Mouse (Mus musculus) hindbrain, embryonic 16.5 days (tissue): ENCODE measurements around the gene Dgat2l6. TPM values are rescaled to one million over a fixed set of nuclear protein-coding genes. Genes with fewer than 3 reads are reported as not detected.

Experiments used
- ATAC-seq: fragments of 200-750 bp; cut with Nextera tagmentation; 2 replicates; pipeline ENCODE4 v1.8.0; 2017; ENCODE audit warnings: moderate TSS enrichment, moderate library complexity
- H3K27ac ChIP-seq: fragments of 300-500 bp; sonication (generic); 2 replicates; pipeline ENCODE4 v1.5.1; 2014; ENCODE audit warnings: low read depth, mild to moderate bottlenecking, control low read depth, low read length, moderate library complexity
- H3K27me3 ChIP-seq: fragments of 300-500 bp; sonication (generic); replicated peaks from 2 replicates; pipeline ENCODE4 v1.6.1; 2014; ENCODE audit warnings: low read length; ENCODE audit not compliant: control insufficient read depth, insufficient read depth
- H3K36me3 ChIP-seq: fragments of 300-500 bp; sonication (generic); 2 replicates; pipeline ENCODE4 v1.6.1; 2014; ENCODE audit warnings: mild to moderate bottlenecking, low read length, moderate library complexity, mixed read lengths; ENCODE audit not compliant: control insufficient read depth, insufficient read depth
- H3K4me1 ChIP-seq: fragments of 300-500 bp; sonication (generic); 2 replicates; pipeline ENCODE4 v1.6.1; 2014; ENCODE audit warnings: low read depth, low read length; ENCODE audit not compliant: control insufficient read depth, insufficient read depth
- H3K4me2 ChIP-seq: fragments of 300-500 bp; sonication (generic); 2 replicates; pipeline ENCODE4 v1.6.1; 2014; ENCODE audit warnings: mild to moderate bottlenecking, low read length, control low read depth, moderate library complexity
- H3K4me3 ChIP-seq: fragments of 300-500 bp; sonication (generic); 2 replicates; pipeline ENCODE4 v1.5.1; 2014; ENCODE audit warnings: mild to moderate bottlenecking, low read length, control low read depth, moderate library complexity
- H3K9ac ChIP-seq: fragments of 300-500 bp; sonication (generic); 2 replicates; pipeline ENCODE4 v1.6.1; 2014; ENCODE audit warnings: low read depth, mild to moderate bottlenecking, control low read depth, low read length, moderate library complexity
- H3K9me3 ChIP-seq: fragments of 300-500 bp; sonication (generic); 2 replicates; pipeline ENCODE4 v1.6.1; 2014; ENCODE audit warnings: mild to moderate bottlenecking, low read length, moderate library complexity; ENCODE audit not compliant: control insufficient read depth
- WGBS: fragments of 180-500 bp; shearing (Covaris S2); extraction: QIAGEN DNeasy Blood & Tissue Kit; methylation state at CpG from one replicate; pipeline ENCODE4 v1.1.7; 2014; 5-methylcytosine and 5-hydroxymethylcytosine counted together
- polyA plus RNA-seq: library from polyadenylated mRNA; unstranded; fragments of >200 nt; fragmentation: Nextera tagmentation; extraction: Ambion mirVana; gene quantifications from 2 replicates; pipeline ENCODE4 v1.2.1, GENCODE M21; 2015

Dgat2l6 gene
- polyA plus RNA-seq, 1 experiment from 2014 or later, result 0.04 TPM

DNA sequence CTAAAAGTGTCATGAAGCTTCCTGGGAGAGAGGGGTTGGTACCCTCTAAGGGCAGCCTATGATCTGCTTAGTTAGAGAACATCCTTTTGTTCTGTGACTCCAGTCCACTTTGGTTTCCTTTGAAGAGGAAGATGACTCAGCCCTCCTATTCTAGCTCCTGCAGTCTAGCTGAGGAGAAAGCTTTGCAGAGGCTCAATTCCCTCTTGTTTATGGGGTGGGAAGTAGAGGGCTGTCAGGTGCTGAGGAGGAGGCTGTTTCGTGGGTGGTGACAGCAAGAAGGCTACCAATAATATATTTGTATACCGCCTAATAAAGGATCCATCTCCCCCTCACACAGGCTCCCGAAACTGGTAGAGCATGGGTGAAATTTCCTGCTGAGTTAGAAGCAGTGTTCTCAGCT, 8.0 kb upstream of the Dgat2l6 start:
- H3K9me3 ChIP-seq, result no peaks in the 10 kb centered on the region
- H3K4me3 ChIP-seq, result no peak overlapping the region
- H3K36me3 ChIP-seq, result no peaks in the 10 kb centered on the region
- WGBS, result 75% methylated on average over 3 of the region's 3 CpGs
- no peak overlapping the region for H3K4me2 ChIP-seq
- no peak overlapping the region for H3K9ac ChIP-seq
- no peak for ATAC-seq
- H3K27ac ChIP-seq, result no peak overlapping the region
- peaks cover 4% of the 10 kb centered on the region; the same call in 1 of the 2 replicates for H3K27me3 ChIP-seq
- no peaks in the 10 kb centered on the region for H3K4me1 ChIP-seq

- Histone ChIP-seq H3K4me2 (no peak overlapping the region), H3K9me3 (no peaks in the 10 kb centered on the region), H3K27me3 (peaks cover 4% of the 10 kb centered on the region; the same call in 1 of the 2 replicates), H3K27ac (no peak overlapping the region), H3K4me3 (no peak overlapping the region), H3K4me1 (no peaks in the 10 kb centered on the region), H3K9ac (no peak overlapping the region), H3K36me3 (no peaks in the 10 kb centered on the region)
- no peak for ATAC-seq
- 87% methylated on average over 6 of the region's 6 CpGs for WGBS
Measured at GRCm38 (mm10) chrX:100517626-100518025, 7.0 kb upstream of the Dgat2l6 start.

DNA sequence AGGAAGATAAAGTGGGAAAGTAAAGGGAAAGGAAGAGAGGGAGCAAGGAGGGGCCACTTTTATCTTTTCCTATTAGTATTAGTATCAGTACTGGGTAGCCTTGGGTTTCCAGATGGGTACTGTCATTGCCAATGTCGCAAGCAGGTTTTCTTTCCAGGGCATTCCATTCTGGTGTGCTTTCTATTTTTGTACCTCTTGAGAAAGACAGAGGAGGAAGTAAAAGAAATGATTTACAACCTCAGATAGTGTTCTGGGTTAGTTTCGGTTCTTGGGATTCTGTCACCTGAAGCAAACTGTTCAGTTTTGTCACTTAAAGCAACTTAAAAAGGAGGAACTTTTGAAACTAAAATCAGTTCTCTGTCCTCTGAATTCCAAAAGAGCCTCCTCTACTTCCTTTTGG, 6.1 kb upstream of the Dgat2l6 start:
- no peak for ATAC-seq
- H3K36me3 ChIP-seq, result no peaks in the 10 kb centered on the region
- no peaks in the 10 kb centered on the region for H3K4me1 ChIP-seq
- peaks cover 4% of the 10 kb centered on the region; the same call in 1 of the 2 replicates for H3K27me3 ChIP-seq
- no peak overlapping the region for H3K4me2 ChIP-seq
- H3K9me3 ChIP-seq, result no peaks in the 10 kb centered on the region
- no peak overlapping the region for H3K9ac ChIP-seq
- 92% methylated on average over 2 of the region's 2 CpGs for WGBS
- no peak overlapping the region for H3K4me3 ChIP-seq
- no peak overlapping the region for H3K27ac ChIP-seq

DNA sequence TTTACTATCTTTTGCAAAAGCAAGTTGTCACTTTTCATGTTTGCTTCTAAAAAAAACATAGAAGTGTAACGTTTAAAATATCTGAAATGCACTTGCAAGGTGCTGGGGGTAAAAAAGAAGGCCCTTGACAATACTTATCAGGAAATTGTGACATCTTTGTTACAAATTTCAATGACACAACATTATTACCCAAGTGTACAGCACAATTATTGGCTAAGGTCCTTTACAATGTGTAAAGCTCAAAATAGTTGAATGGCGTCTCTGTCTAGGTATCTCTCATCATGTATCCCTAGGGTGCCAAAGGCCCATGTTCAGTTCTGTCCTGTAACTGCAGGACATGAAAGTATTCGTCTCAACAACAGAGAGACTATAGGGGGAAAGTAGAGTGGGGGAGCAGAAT, 31.4 kb downstream of the Dgat2l6 start:
- no peak overlapping the region for H3K4me3 ChIP-seq
- no peak overlapping the region for H3K4me2 ChIP-seq
- no peaks in the 10 kb centered on the region for H3K27me3 ChIP-seq
- no peak overlapping the region for H3K27ac ChIP-seq
- no peak for ATAC-seq
- WGBS, result 90% methylated on average over 3 of the region's 3 CpGs
- no peaks in the 10 kb centered on the region for H3K36me3 ChIP-seq
- no peak overlapping the region for H3K9ac ChIP-seq
- H3K9me3 ChIP-seq, result no peaks in the 10 kb centered on the region
- H3K4me1 ChIP-seq, result no peaks in the 10 kb centered on the region

DNA sequence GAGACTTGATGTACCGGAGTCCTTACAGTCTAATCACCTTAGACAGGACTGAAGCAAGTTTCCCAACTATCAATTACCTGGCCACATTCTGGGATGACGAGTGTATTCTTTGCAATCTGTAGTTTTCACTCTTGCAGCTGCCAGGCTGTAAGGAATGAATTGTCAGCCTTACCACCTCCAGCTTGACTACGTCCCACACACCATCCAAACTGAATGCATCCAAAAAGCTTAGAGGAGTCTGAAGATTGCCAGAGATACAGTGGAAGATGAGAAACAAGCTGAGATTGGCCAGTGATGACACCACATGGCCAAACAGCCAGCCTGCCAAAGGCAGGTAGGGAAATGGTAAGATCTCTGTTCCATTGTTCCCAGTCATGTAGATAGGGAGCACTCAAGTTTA, 41.1 kb downstream of the Dgat2l6 start:
- Histone ChIP-seq H3K27me3 (no peaks in the 10 kb centered on the region), H3K4me2 (no peak overlapping the region), H3K4me1 (no peaks in the 10 kb centered on the region), H3K36me3 (no peaks in the 10 kb centered on the region), H3K9ac (no peak overlapping the region), H3K9me3 (no peaks in the 10 kb centered on the region), H3K27ac (no peak overlapping the region), H3K4me3 (no peak overlapping the region)
- WGBS, result 92% methylated on average over 3 of the region's 3 CpGs
- ATAC-seq, result no peak

DNA sequence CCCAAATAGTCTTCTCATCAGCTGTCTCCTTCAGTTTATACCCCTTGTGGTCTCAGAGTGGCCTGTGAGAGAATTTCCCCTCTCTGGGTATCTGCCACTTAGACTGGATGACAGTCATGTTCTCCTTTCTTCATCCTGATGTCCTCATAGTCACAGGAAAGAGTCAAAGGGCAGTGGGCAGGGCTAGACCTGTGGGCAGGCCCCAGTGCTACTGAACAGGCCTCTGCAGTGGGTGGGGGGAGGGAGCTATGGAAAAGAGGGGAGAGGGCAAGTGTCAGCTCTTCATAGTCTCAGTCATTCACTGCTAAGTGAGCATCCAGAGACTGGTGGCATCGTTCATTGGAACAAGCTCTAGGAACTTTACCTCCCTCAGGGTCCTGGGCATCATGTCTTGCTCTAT, 47.3 kb downstream of the Dgat2l6 start, which contains the start of gene Awat1:
TSS of gene Awat1 (plus strand) at position 301 of the 400 bp plus-strand sequence.
- Histone ChIP-seq H3K4me1 (no peaks in the 10 kb centered on the region), H3K4me3 (no peak within 1 kb of the TSS), H3K36me3 (no peaks in the 10 kb centered on the region), H3K27ac (no peak within 1 kb of the TSS), H3K9ac (no peak within 1 kb of the TSS), H3K4me2 (no peak within 1 kb of the TSS), H3K9me3 (no peaks in the 10 kb centered on the region), H3K27me3 (no peaks in the 10 kb centered on the region)
- no peak for ATAC-seq
- WGBS, result 81% methylated on average over 1 of the region's 1 CpGs

GRCm38 (mm10) chrX:100594791-100595190, 70.2 kb downstream of the Dgat2l6 start, which contains the start of gene P2ry4:
Gene P2ry4, minus strand, starts transcription at chrX:100594869.
- ATAC-seq, result no peak
- 64% methylated on average over 4 of the region's 4 CpGs for WGBS
- Histone ChIP-seq H3K27ac (no peak within 1 kb of the TSS), H3K4me2 (no peak within 1 kb of the TSS), H3K4me3 (no peak within 1 kb of the TSS), H3K9ac (no peak within 1 kb of the TSS), H3K27me3 (no peaks in the 10 kb centered on the region), H3K9me3 (no peaks in the 10 kb centered on the region), H3K4me1 (no peaks in the 10 kb centered on the region), H3K36me3 (no peaks in the 10 kb centered on the region)

Other genes starting within 250 kb of the Dgat2l6 start
- not detected in 2 replicates for gene Otud6a, start 95.8 kb upstream of the Dgat2l6 start, polyA plus RNA-seq
- 0.09 and 0.10 TPM in 2 replicates for gene Awat2, start 82.1 kb upstream of the Dgat2l6 start, polyA plus RNA-seq
- gene Igbp1, start 30.5 kb upstream of the Dgat2l6 start, polyA plus RNA-seq, result 25.3 and 26.5 TPM in 2 replicates
- gene Awat1, start 47.4 kb downstream of the Dgat2l6 start, polyA plus RNA-seq, result not detected in 2 replicates
- not detected in 2 replicates for gene P2ry4, start 70.0 kb downstream of the Dgat2l6 start, polyA plus RNA-seq
- gene Arr3, start 80.7 kb downstream of the Dgat2l6 start, polyA plus RNA-seq, result 0.09 and 0.24 TPM in 2 replicates
- 5.0 and 6.4 TPM in 2 replicates for gene Kif4, start 100.9 kb downstream of the Dgat2l6 start, polyA plus RNA-seq
- 94.7 and 95.2 TPM in 2 replicates for gene Pdzd11, start 101.7 kb downstream of the Dgat2l6 start, polyA plus RNA-seq
- gene Gdpd2, start 205.0 kb downstream of the Dgat2l6 start, polyA plus RNA-seq, result 38.5 and 45.9 TPM in 2 replicates
- 10.1 and 12.0 TPM in 2 replicates for gene Dlg3, start 242.9 kb downstream of the Dgat2l6 start, polyA plus RNA-seq